Mouse (Mus musculus) forebrain, postnatal 0 days (tissue): Measurements from ENCODE around the gene Rcn3. TPM values are rescaled to one million over a fixed set of nuclear protein-coding genes. Genes with fewer than 3 reads are reported as not detected.
A peak's percentile ranks its signal among the peaks of the same experiment; 100 is the strongest.

Experiments
- ATAC-seq: fragments of 200-750 bp; cut with Nextera tagmentation; 2 replicates; pipeline ENCODE4 v1.8.0; 2017; ENCODE audit warnings: mild to moderate bottlenecking, moderate library complexity
- DNase-seq: peaks from one replicate; pipeline ENCODE4 v3.0.0-alpha.2; 2015
- H3K27ac ChIP-seq: fragments of 300-500 bp; sonication (generic); 2 replicates; pipeline ENCODE4 v1.5.1; 2014; ENCODE audit warnings: low read depth, mild to moderate bottlenecking, antibody characterized with exemption, low read length, moderate library complexity, mixed read lengths
- H3K27me3 ChIP-seq: fragments of 300-500 bp; sonication (generic); 2 replicates; pipeline ENCODE4 v1.6.1; 2014; ENCODE audit warnings: mild to moderate bottlenecking, low read length, mixed read lengths; ENCODE audit not compliant: insufficient read depth
- H3K36me3 ChIP-seq: fragments of 300-500 bp; sonication (generic); 2 replicates; pipeline ENCODE4 v1.6.1; 2014; ENCODE audit warnings: mild to moderate bottlenecking, moderate library complexity; ENCODE audit not compliant: insufficient read depth
- H3K4me1 ChIP-seq: fragments of 300-500 bp; sonication (generic); 2 replicates; pipeline ENCODE4 v1.6.1; 2014; ENCODE audit warnings: antibody characterized with exemption; ENCODE audit not compliant: insufficient read depth
- H3K4me2 ChIP-seq: fragments of 300-500 bp; sonication (generic); 2 replicates; pipeline ENCODE4 v1.6.1; 2014; ENCODE audit warnings: low read depth, mild to moderate bottlenecking, moderate library complexity
- H3K4me3 ChIP-seq: fragments of 300-500 bp; sonication (generic); 2 replicates; pipeline ENCODE4 v1.5.1; 2014; ENCODE audit warnings: low read depth, low read length, mixed read lengths
- H3K9ac ChIP-seq: fragments of 300-500 bp; sonication (generic); 2 replicates; pipeline ENCODE4 v1.6.1; 2014; ENCODE audit warnings: mild to moderate bottlenecking
- H3K9me3 ChIP-seq: fragments of 300-500 bp; sonication (generic); 2 replicates; pipeline ENCODE4 v1.6.1; 2016; ENCODE audit warnings: low read length
- CTCF ChIP-seq: sonication (generic); IDR thresholded peaks from 2 replicates; pipeline ENCODE4 v1.5.1; 2016; ENCODE audit warnings: antibody characterized with exemption, control low read depth, low read depth
- WGBS: fragments of 180-500 bp; shearing (Covaris S2); extraction: QIAGEN DNeasy Blood & Tissue Kit; methylation state at CpG from one replicate; pipeline ENCODE4 v1.1.7; 2014; 5-methylcytosine and 5-hydroxymethylcytosine counted together
- polyA plus RNA-seq: library from polyadenylated mRNA; unstranded; fragments of >200 nt; fragmentation: Nextera tagmentation; extraction: Ambion mirVana; gene quantifications from 2 replicates; pipeline ENCODE4 v1.2.1, GENCODE M21; 2015
- total RNA-seq: library from RNA; depleted of rRNA; stranded (reverse); fragments of >200 nt; gene quantifications from 2 replicates; pipeline ENCODE4 v1.2.3, GENCODE M21; 2014

Rcn3 gene
- total and polyA plus RNA-seq, 2 experiments from 2014 or later: 32.6 to 43.8 TPM

- H3K36me3 ChIP-seq: no peaks in the 10 kb centered on the region
- H3K4me2 ChIP-seq: no peak overlapping the region
- no peak overlapping the region for H3K9ac ChIP-seq
- no peaks in the 10 kb centered on the region for H3K4me1 ChIP-seq
- H3K4me3 ChIP-seq: no peak overlapping the region
- no peak for TF ChIP-seq CTCF
- ATAC-seq: no peak
- no peak for DNase-seq
- H3K9me3 ChIP-seq: no peaks in the 10 kb centered on the region
- H3K27ac ChIP-seq: no peak overlapping the region
- no peaks in the 10 kb centered on the region for H3K27me3 ChIP-seq
- WGBS: 42% methylated on average over 6 of the region's 6 CpGs
Measured at GRCm38 (mm10) chr7:45106441-45106840, 14.4 kb upstream of the Rcn3 start.

GRCm38 (mm10) chr7:45105491-45105890 lies 13.5 kb upstream of the Rcn3 start:
- H3K4me3 ChIP-seq: no peak overlapping the region
- 79% methylated on average over 8 of the region's 8 CpGs for WGBS
- H3K4me2 ChIP-seq: no peak overlapping the region
- DNase-seq: no peak
- no peak for ATAC-seq
- no peaks in the 10 kb centered on the region for H3K9me3 ChIP-seq
- no peaks in the 10 kb centered on the region for H3K27me3 ChIP-seq
- no peaks in the 10 kb centered on the region for H3K4me1 ChIP-seq
- no peak overlapping the region for H3K27ac ChIP-seq
- H3K9ac ChIP-seq: no peak overlapping the region
- no peaks in the 10 kb centered on the region for H3K36me3 ChIP-seq
- no peak for TF ChIP-seq CTCF

- H3K4me2 ChIP-seq: no peak overlapping the region
- H3K9ac ChIP-seq: no peak overlapping the region
- TF ChIP-seq CTCF: no peak
- WGBS: 84% methylated on average over 5 of the region's 5 CpGs
- no peak overlapping the region for H3K4me3 ChIP-seq
- no peak for DNase-seq
- no peak overlapping the region for H3K27ac ChIP-seq
- H3K36me3 ChIP-seq: no peaks in the 10 kb centered on the region
- H3K27me3 ChIP-seq: no peaks in the 10 kb centered on the region
- no peaks in the 10 kb centered on the region for H3K9me3 ChIP-seq
- ATAC-seq: no peak
- no peaks in the 10 kb centered on the region for H3K4me1 ChIP-seq
Measured at GRCm38 (mm10) chr7:45104941-45105340, 12.9 kb upstream of the Rcn3 start.

GRCm38 (mm10) chr7:45103652-45104180 lies 11.7 kb upstream of the Rcn3 start, which contains the start of gene Fcgrt:
TSS of gene Fcgrt (minus strand) at chr7:45103851.
- ATAC-seq (peak; percentile 65; the same call in 1 of the 2 replicates), DNase-seq (no peak)
- Histone ChIP-seq H3K27ac (no peak within 1 kb of the TSS), H3K36me3 (no peaks in the 10 kb centered on the region), H3K27me3 (no peaks in the 10 kb centered on the region), H3K4me1 (no peaks in the 10 kb centered on the region), H3K4me2 (0 out of 2 replicates have a peak within 1 kb of the TSS, but pooled peaks have one; percentile 13), H3K9me3 (no peaks in the 10 kb centered on the region), H3K9ac (no peak within 1 kb of the TSS), H3K4me3 (no peak within 1 kb of the TSS)
- WGBS: 74% methylated on average over 7 of the region's 7 CpGs
- no peak for TF ChIP-seq CTCF

- H3K27me3 ChIP-seq: no peaks in the 10 kb centered on the region
- no peaks in the 10 kb centered on the region for H3K4me1 ChIP-seq
- H3K9ac ChIP-seq: no peak overlapping the region
- no peak for ATAC-seq
- no peaks in the 10 kb centered on the region for H3K36me3 ChIP-seq
- 81% methylated on average over 9 of the region's 9 CpGs for WGBS
- 0 out of 2 replicates have a peak overlapping the region, but pooled peaks have one; percentile 13 for H3K4me2 ChIP-seq
- H3K27ac ChIP-seq: no peak overlapping the region
- no peak for TF ChIP-seq CTCF
- no peak overlapping the region for H3K4me3 ChIP-seq
- DNase-seq: no peak
- no peaks in the 10 kb centered on the region for H3K9me3 ChIP-seq
Measured at GRCm38 (mm10) chr7:45102940-45103585, 11.0 kb upstream of the Rcn3 start.

GRCm38 (mm10) chr7:45102441-45102840 lies 10.4 kb upstream of the Rcn3 start:
- Histone ChIP-seq H3K9me3 (no peaks in the 10 kb centered on the region), H3K27me3 (no peaks in the 10 kb centered on the region), H3K27ac (no peak overlapping the region), H3K4me2 (no peak overlapping the region), H3K4me3 (no peak overlapping the region), H3K4me1 (no peaks in the 10 kb centered on the region), H3K9ac (no peak overlapping the region), H3K36me3 (no peaks in the 10 kb centered on the region)
- 83% methylated on average over 11 of the region's 11 CpGs for WGBS
- DNase-seq (no peak), ATAC-seq (no peak)
- no peak for TF ChIP-seq CTCF

GRCm38 (mm10) chr7:45100046-45100445 lies 8.0 kb upstream of the Rcn3 start:
- no peaks in the 10 kb centered on the region for H3K9me3 ChIP-seq
- no peaks in the 10 kb centered on the region for H3K27me3 ChIP-seq
- no peaks in the 10 kb centered on the region for H3K4me1 ChIP-seq
- WGBS: 92% methylated on average over 6 of the region's 6 CpGs
- H3K27ac ChIP-seq: no peak overlapping the region
- H3K36me3 ChIP-seq: no peaks in the 10 kb centered on the region
- TF ChIP-seq CTCF: no peak
- H3K4me2 ChIP-seq: no peak overlapping the region
- DNase-seq (no peak), ATAC-seq (no peak)
- H3K4me3 ChIP-seq: no peak overlapping the region
- no peak overlapping the region for H3K9ac ChIP-seq
